Mouse (Mus musculus) megakaryocyte, embryonic 14.5 days (primary cell): Measurements from ENCODE around the gene Cpd.

ENCODE experiments used
- FLI1 ChIP-seq: IDR thresholded peaks from 2 replicates; pipeline ENCODE4 v1.6.1; 2012; ENCODE audit warnings: low read length, inconsistent platforms, mixed read lengths
- GATA1 ChIP-seq: IDR thresholded peaks from 3 replicates; pipeline ENCODE4 v1.6.1; 2012; ENCODE audit warnings: mixed read lengths, low read length, inconsistent platforms, borderline replicate concordance

- TF ChIP-seq GATA1 (no peak), FLI1 (no peak)
Measured at GRCm38 (mm10) chr11:76745921-76746320, 100.9 kb downstream of the Cpd start.
